Mouse (Mus musculus): ENCODE data around the gene 1110002E22Rik. TPM values are rescaled to one million over a fixed set of nuclear protein-coding genes. Genes with fewer than 3 reads are reported as not detected.

1110002E22Rik gene
- polyA plus RNA-seq, 1 experiment from 2014 or later, result 1.9 TPM

DNA sequence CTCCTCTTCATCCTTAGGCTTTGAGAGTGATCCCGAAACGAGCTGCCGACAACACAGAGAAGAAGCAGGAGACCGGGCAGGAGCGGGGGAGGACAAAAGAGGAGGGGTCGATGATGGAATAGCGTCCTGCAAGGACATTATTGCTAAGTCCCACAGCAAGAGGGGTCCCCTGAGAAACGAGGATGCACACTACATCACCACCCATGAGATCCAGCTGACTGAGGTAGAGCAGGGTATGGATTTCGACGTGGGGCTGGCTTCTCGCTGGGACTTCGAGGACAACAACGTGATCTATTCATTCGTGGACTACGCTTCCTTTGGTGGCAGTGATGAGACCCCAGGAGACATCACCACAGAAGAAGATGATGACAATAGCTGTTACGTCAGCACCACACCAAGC, 1.1 kb downstream of the 1110002E22Rik start:
- no peak overlapping the region; the same call in 1 of the 2 replicates for H3K27ac ChIP-seq (replicated peaks)
- WGBS, result 80% methylated on average over 16 of the region's 16 CpGs
- ATAC-seq (ENCODE audit: insufficient number of reproducible peaks, low FRiP score, low TSS enrichment, low read depth), result no peak
- H3K36me3 ChIP-seq, result no peaks in the 10 kb centered on the region
- no peak overlapping the region for H3K9ac ChIP-seq
- peaks cover 44% of the 10 kb centered on the region for H3K4me1 ChIP-seq
- no peak overlapping the region for H3K4me2 ChIP-seq (replicated peaks)
- no peak overlapping the region for H3K4me3 ChIP-seq (replicated peaks)
- H3K9me3 ChIP-seq (replicated peaks), result no peaks in the 10 kb centered on the region
- no peaks in the 10 kb centered on the region for H3K27me3 ChIP-seq

DNA sequence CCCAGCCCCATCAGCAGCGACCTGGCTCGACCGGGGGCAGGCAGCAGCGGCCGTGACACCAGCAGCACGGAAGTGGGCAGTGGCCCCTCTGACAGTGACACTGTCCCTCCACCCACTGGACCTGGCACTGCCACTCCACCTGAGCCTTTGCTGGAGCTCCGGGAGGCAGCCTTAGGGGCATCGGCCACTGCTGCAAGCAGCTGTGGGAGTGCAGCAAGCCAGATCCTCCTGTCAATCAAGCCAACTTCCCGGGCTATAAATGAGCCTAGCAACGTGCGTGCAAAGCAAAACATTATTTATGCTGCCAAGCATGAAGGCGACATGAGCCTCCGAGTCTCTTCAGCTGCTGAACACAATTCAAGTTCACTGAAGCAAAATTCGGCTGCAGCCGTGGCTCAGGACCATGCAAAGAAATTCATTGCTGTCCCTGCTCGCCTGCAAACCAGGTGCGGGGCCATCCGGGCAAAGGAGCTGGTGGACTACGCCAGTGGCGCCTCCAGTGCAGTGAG, 1.6 kb downstream of the 1110002E22Rik start:
- H3K4me2 ChIP-seq (replicated peaks), result no peak overlapping the region
- WGBS, result 59% methylated on average over 20 of the region's 20 CpGs
- H3K9ac ChIP-seq, result no peak overlapping the region
- no peak overlapping the region for H3K4me3 ChIP-seq (replicated peaks)
- no peaks in the 10 kb centered on the region for H3K27me3 ChIP-seq
- H3K36me3 ChIP-seq, result no peaks in the 10 kb centered on the region
- no peak overlapping the region; the same call in 1 of the 2 replicates for H3K27ac ChIP-seq (replicated peaks)
- peak; percentile 26; the same call in 1 of the 2 replicates for ATAC-seq (ENCODE audit: insufficient number of reproducible peaks, low FRiP score, low TSS enrichment, low read depth)
- peaks cover 48% of the 10 kb centered on the region for H3K4me1 ChIP-seq
- no peaks in the 10 kb centered on the region for H3K9me3 ChIP-seq (replicated peaks)

DNA sequence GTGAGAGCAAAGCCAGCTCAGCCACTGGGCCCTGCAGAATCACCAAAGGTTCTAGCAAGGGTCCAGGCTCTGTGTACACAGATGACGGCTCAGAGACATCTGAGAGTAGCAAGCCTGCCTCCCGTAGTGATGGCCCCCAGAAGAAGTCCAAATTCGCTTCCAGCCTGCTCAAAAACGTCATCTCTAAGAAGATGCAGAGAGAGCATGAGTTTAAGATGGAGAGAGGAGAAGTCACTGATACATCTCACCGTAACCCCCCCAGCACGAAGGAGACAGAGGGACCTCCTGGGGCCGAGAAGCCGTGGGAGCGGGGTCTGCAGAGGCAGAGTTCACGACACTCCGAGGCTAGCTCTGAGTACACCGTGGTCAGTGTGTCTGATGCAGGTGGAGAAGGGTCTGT, 2.4 kb downstream of the 1110002E22Rik start, which contains the start of gene Gm5105:
Gm5105 (minus strand) TSS at position 101 of the 400 bp plus-strand sequence.
- Histone ChIP-seq H3K9me3 (replicated peaks) (no peaks in the 10 kb centered on the region), H3K4me2 (replicated peaks) (no peak within 1 kb of the TSS), H3K9ac (no peak within 1 kb of the TSS), H3K36me3 (no peaks in the 10 kb centered on the region), H3K27ac (replicated peaks) (no peak within 1 kb of the TSS; the same call in 1 of the 2 replicates), H3K27me3 (no peaks in the 10 kb centered on the region), H3K4me3 (replicated peaks) (no peak within 1 kb of the TSS), H3K4me1 (peaks cover 49% of the 10 kb centered on the region)
- WGBS, result 93% methylated on average over 12 of the region's 12 CpGs
- no peak for ATAC-seq (ENCODE audit: insufficient number of reproducible peaks, low FRiP score, low TSS enrichment, low read depth)

GRCm38 (mm10) chr3:138068103-138068502, 3.3 kb downstream of the 1110002E22Rik start:
- WGBS, result 93% methylated on average over 12 of the region's 12 CpGs
- Histone ChIP-seq H3K4me3 (replicated peaks) (no peak overlapping the region), H3K9ac (no peak overlapping the region), H3K9me3 (replicated peaks) (no peaks in the 10 kb centered on the region), H3K27ac (replicated peaks) (no peak overlapping the region), H3K27me3 (no peaks in the 10 kb centered on the region), H3K36me3 (no peaks in the 10 kb centered on the region), H3K4me2 (replicated peaks) (no peak overlapping the region), H3K4me1 (peaks cover 43% of the 10 kb centered on the region)
- ATAC-seq (ENCODE audit: insufficient number of reproducible peaks, low FRiP score, low TSS enrichment, low read depth), result no peak

DNA sequence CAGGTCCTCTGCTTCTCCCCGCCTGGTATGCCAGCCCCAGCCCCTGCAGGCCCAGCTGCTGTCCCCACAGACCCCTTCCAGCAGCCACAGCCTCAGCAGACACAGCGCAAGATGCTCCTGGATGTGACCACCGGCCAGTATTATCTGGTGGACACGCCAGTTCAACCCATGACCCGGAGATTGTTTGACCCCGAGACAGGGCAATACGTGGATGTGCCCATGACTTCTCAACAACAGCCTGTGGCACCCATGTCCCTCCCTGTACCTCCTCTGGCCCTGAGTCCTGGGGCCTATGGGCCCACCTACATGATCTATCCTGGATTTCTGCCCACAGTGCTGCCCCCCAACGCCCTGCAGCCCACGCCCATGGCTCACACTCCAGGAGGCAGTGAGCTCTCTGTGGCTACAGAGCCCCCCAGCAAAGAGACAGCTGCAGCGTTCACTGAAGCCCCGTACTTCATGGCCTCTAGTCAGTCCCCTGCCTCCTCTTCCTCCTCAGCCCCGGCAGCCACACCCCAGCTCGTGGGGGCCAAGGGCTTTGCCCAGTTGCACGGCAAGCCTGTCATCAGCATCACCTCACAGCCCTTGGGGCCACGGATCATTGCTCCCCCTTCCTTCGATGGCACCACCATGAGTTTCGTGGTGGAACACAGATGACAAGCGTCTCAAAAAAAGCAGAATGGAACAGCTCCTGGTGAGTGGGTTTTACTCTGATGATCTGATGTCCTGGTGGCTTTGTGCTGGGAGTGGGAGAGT, 5.1 kb downstream of the 1110002E22Rik start:
- peaks cover 28% of the 10 kb centered on the region for H3K4me1 ChIP-seq
- no peak overlapping the region for H3K9ac ChIP-seq
- H3K36me3 ChIP-seq, result no peaks in the 10 kb centered on the region
- no peak for ATAC-seq (ENCODE audit: insufficient number of reproducible peaks, low FRiP score, low TSS enrichment, low read depth)
- 0 out of 2 replicates have a peak overlapping the region, but pooled peaks have one; percentile 51 for H3K27ac ChIP-seq (replicated peaks)
- H3K9me3 ChIP-seq (replicated peaks), result no peaks in the 10 kb centered on the region
- H3K4me2 ChIP-seq (replicated peaks), result peak overlapping the region; percentile 4; the same call in 1 of the 2 replicates
- no peaks in the 10 kb centered on the region for H3K27me3 ChIP-seq
- WGBS, result 63% methylated on average over 18 of the region's 18 CpGs
- H3K4me3 ChIP-seq (replicated peaks), result no peak overlapping the region; the same call in 1 of the 2 replicates

DNA sequence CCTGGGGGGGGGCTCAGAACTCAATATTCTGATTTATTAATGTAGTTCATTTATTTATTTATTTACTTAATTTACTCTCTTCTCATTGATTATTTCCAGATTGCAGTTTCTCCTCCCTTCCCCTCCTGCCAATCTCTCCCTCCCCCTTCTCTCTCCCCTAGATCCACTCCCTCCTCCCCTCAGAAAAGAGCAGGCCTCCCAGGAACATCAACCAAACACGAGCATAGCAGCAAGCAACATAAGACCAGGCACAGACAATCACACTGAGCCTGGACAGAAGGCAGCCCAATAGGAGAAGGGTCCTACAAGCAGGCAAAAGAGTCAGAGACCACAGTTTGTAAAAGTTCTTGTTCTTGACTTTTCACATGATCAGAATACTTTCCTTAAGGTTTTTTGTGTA, 6.2 kb downstream of the 1110002E22Rik start:
- H3K4me3 ChIP-seq (replicated peaks), result no peak overlapping the region
- H3K36me3 ChIP-seq, result no peaks in the 10 kb centered on the region
- no peak for ATAC-seq (ENCODE audit: insufficient number of reproducible peaks, low FRiP score, low TSS enrichment, low read depth)
- 0% methylated on average over 1 of the region's 1 CpGs for WGBS
- no peak overlapping the region for H3K4me2 ChIP-seq (replicated peaks)
- no peaks in the 10 kb centered on the region for H3K9me3 ChIP-seq (replicated peaks)
- no peak overlapping the region for H3K9ac ChIP-seq
- H3K27ac ChIP-seq (replicated peaks), result no peak overlapping the region; the same call in 1 of the 2 replicates
- no peaks in the 10 kb centered on the region for H3K27me3 ChIP-seq
- peaks cover 21% of the 10 kb centered on the region for H3K4me1 ChIP-seq

DNA sequence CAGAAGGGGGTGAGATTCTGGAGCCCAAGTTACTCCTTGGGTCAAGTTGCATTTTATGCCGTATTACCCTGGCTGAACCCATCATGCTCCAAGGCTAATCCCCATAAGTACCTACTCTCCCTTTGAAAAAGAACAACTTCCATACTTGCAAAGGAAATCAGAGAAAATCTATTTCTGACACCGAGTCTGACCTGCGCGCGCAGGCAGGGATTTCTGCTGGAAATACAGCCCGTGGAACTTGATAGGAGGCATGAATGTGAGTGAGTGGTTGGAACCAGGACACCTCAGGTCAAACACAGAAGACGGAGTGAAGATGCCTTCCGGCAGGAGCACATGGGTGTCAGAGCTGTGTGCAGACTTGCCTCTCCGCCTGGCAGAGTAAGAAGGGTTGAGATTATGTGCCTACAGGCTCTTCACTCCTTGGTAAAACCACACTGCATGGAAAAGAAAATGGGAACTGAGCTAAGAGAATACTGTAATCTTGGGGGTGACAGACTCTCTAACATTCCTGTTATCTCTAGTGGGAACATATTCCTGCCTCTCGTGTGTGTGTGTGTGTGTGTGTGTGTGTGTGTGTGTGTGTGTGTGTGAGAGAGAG, 6.7 kb downstream of the 1110002E22Rik start:
- ATAC-seq (ENCODE audit: insufficient number of reproducible peaks, low FRiP score, low TSS enrichment, low read depth), result no peak
- no peak overlapping the region for H3K4me2 ChIP-seq (replicated peaks)
- no peaks in the 10 kb centered on the region for H3K27me3 ChIP-seq
- no peak overlapping the region for H3K27ac ChIP-seq (replicated peaks)
- no peaks in the 10 kb centered on the region for H3K9me3 ChIP-seq (replicated peaks)
- H3K36me3 ChIP-seq, result no peaks in the 10 kb centered on the region
- H3K4me1 ChIP-seq, result peaks cover 16% of the 10 kb centered on the region
- no peak overlapping the region for H3K9ac ChIP-seq
- no peak overlapping the region for H3K4me3 ChIP-seq (replicated peaks)
- 40% methylated on average over 10 of the region's 10 CpGs for WGBS

- 100% methylated on average over 1 of the region's 1 CpGs for WGBS
- peaks cover 16% of the 10 kb centered on the region for H3K4me1 ChIP-seq
Observed at GRCm38 (mm10) chr3:138074214-138074613, 9.4 kb downstream of the 1110002E22Rik start.

GRCm38 (mm10) chr3:138075209-138075608, 10.4 kb downstream of the 1110002E22Rik start:
- Histone ChIP-seq H3K4me3 (replicated peaks) (no peak overlapping the region), H3K36me3 (no peaks in the 10 kb centered on the region), H3K4me2 (replicated peaks) (no peak overlapping the region), H3K27me3 (no peaks in the 10 kb centered on the region), H3K27ac (replicated peaks) (no peak overlapping the region), H3K4me1 (peaks cover 12% of the 10 kb centered on the region), H3K9ac (no peak overlapping the region), H3K9me3 (replicated peaks) (no peaks in the 10 kb centered on the region)
- no peak for ATAC-seq (ENCODE audit: insufficient number of reproducible peaks, low FRiP score, low TSS enrichment, low read depth)
- whole genome bisulfite sequencing, result 68% methylated on average over 8 of the region's 8 CpGs

More at GRCm38 (mm10) chr3:138074214-138074613, 9.4 kb downstream of the 1110002E22Rik start:
- H3K27ac ChIP-seq (replicated peaks), result no peak overlapping the region
- H3K27me3 ChIP-seq, result no peaks in the 10 kb centered on the region
- no peaks in the 10 kb centered on the region for H3K9me3 ChIP-seq (replicated peaks)
- H3K36me3 ChIP-seq, result no peaks in the 10 kb centered on the region
- no peak for ATAC-seq (ENCODE audit: insufficient number of reproducible peaks, low FRiP score, low TSS enrichment, low read depth)
- H3K4me3 ChIP-seq (replicated peaks), result no peak overlapping the region
- no peak overlapping the region for H3K4me2 ChIP-seq (replicated peaks)
- no peak overlapping the region for H3K9ac ChIP-seq

DNA sequence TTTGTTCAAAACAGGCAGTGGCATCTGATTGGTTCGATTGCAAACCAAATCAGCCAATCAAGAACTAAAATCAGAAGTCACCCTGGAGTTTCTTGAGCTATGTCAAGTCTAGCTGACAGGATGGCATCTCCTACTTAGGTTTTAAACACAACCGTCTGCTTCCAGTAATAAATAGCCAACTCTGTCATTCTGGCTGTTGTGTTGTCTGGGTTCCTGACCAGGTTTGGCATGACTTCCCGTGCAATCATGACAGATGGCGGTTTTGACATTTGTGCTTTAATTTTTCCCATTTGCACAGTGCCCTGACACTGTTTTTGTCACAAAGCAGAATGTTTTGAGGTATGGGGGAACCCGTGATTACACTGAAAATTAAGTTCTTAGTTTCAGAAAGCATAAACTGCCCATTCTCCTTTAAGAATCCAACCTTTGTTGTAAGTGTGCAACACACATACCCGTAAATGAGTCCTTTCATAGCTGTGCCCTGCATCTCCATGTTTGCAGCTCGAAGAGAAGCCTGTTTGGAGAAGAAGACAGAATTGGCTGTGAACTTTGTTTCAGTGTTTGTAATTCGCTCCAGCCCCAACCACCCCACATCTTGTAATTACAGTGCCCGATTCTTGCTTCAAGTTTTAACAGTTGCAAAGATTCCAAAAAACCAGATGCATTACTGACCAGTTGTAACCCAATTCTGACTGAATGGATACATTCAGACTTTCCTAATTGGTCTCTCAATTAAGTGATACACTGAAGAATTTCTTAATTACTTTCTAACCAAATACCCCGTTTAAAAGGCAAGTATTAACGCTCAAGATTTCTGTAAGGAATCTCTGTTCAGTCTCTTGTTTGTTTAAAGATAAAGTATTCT, 12.9 kb downstream of the 1110002E22Rik start:
- Histone ChIP-seq H3K4me3 (replicated peaks) (no peak overlapping the region), H3K4me1 (peaks cover 4% of the 10 kb centered on the region), H3K9ac (no peak overlapping the region), H3K27ac (replicated peaks) (0 out of 2 replicates have a peak overlapping the region, but pooled peaks have one; percentile 34), H3K9me3 (replicated peaks) (no peaks in the 10 kb centered on the region), H3K4me2 (replicated peaks) (no peak overlapping the region), H3K27me3 (no peaks in the 10 kb centered on the region), H3K36me3 (no peaks in the 10 kb centered on the region)
- no peak for ATAC-seq (ENCODE audit: insufficient number of reproducible peaks, low FRiP score, low TSS enrichment, low read depth)
- 48% methylated on average over 11 of the region's 11 CpGs for WGBS

DNA sequence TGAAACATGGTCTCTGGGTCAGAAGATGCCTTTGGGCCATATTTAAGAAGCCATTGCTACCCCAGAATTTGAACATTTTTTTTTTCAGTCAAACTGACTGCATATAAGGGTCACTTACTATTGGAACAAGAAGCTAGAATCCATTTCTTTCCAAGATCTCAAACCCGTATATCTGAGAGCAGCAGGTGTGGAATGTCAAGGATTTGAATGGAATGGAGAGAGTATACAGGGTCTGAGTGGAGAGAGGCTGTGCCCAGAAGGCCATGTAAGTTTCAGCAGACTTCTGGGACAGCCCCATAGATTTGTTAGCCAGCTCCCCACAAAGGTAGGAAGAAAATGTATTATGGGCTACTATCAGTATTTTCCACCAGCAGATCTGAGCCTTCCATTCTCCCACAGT, 13.8 kb downstream of the 1110002E22Rik start:
- Histone ChIP-seq H3K4me2 (replicated peaks) (no peak overlapping the region), H3K9ac (no peak overlapping the region), H3K27me3 (no peaks in the 10 kb centered on the region), H3K36me3 (no peaks in the 10 kb centered on the region), H3K9me3 (replicated peaks) (no peaks in the 10 kb centered on the region), H3K4me3 (replicated peaks) (no peak overlapping the region), H3K27ac (replicated peaks) (no peak overlapping the region), H3K4me1 (peaks cover 4% of the 10 kb centered on the region)
- ATAC-seq (ENCODE audit: insufficient number of reproducible peaks, low FRiP score, low TSS enrichment, low read depth), result no peak
- 71% methylated on average over 1 of the region's 1 CpGs for WGBS
